Mouse (Mus musculus) layer of hippocampus, postnatal 25 days (tissue): ENCODE data around the gene Tfdp2. TPM values are rescaled to one million over a fixed set of nuclear protein-coding genes. Genes with fewer than 3 reads are reported as not detected.

ENCODE experiments used
- DNase-seq, 2 experiments: peaks; one replicate each; pipeline ENCODE4 v3.0.0; 2022; ENCODE audit warnings: mixed read lengths in 2 of 2, low spot score in 1 of 2; ENCODE audit errors: extremely low spot score in 1 of 2
- total RNA-seq, 2 experiments: library from RNA; stranded (reverse); gene quantifications; 2 replicates each; pipeline ENCODE4 v1.2.3; 2021

Tfdp2 gene
- total RNA-seq, 2 experiments from 2014 or later: 32.1 to 41.6 TPM

DNA sequence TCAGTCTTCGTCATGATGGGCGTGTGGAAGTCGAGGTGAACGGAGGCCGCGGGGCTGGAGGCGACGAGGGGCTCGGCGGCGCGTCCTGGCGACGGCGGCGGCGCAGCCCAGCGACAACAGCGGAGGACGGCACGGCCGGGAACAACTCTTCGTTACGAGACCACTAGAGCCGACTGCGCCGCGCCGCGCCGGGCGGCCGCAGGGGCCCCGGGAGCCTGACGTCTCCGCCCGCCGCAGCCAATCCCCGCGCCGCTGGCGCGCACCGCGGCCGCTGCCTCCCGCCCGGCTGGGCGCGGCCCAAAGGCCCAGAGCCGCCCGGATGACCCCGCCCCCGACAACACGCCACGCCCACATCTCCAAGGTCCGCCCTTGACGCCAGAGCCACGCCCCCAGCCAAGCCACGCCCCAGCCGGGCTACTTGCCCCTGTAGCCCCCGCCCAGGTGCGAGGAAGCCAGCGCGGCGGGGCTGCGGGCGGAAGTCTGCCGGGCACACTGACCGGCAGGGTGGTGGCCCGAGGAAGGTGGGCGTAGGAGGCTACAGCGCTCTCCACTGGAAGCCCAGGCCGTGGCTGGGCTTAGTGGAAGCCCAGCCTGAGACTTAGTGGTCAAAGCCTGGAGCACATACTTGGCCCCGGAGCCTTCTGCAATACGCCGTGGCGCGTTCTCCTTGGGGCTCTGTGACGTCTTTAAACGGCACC lies 168.2 kb downstream of the Tfdp2 start, which contains the start of gene Atp1b3:
Gene Atp1b3 (minus strand): TSS at position 302 of the 698 bp plus-strand sequence.
- peak; percentile 98 for DNase-seq

DNA sequence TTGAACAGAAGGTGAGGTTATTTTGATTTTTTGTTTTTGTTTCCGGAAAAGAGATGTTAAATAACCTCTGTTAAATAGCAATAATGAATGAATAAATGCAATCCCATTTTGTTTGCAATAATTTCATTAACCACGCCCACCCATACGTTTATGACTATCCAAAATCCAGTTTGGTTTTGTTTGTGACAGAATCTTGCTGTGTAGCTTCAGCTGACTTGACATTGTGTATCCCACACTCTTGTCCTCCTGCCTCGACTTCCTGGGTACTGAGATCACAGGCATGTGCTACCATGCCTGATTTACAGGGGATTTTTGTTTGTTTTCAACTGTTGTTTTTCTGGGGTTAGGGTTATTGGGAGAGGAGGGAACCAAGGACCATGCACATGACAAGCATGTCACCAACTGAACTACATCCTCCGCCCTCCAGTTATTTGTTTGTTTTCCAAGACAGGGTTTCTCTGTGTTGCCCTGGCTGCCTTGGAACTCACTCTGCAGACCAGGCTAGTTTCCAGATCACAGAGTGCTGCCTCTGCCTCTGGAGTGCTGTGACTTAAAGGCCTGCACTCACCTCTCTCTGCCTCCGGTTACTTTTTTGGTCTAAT lies 169.3 kb downstream of the Tfdp2 start:
- no peak for DNase-seq

DNA sequence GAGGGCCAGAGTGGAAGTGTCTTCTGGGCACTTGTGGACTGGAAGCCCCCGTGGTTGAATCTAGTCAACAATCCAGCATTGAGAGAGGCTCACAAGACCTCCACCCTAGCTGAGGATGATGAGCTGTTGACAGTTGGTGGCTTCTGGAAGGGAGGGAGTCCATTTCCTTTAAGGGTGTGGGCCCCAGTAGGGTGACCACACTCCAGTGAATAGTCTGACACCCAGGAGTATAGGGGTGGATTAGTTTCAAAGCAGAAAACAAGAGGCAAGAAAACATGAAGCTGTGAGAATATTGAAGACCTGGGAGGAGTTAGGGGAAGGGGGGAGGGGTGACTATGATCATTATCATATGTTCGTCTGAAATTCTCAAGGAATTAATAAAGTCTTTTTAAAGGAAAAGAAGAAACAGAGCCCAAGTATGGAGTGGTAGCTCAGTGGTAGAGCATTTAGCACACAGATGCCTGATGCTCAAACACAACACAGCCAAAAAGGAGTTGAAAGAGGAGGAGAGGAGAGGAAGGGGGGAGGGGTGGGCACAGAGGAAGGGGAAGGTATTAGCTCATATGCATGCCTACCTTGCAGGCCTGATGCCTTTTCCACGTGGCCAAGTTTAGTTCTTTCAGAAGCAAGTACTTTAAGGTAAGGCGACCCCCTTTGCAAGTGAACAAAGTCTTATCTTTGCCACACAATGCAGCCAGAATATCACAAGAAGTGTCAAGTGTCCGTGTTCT lies 173.7 kb downstream of the Tfdp2 start:
- DNase-seq: no peak

DNA sequence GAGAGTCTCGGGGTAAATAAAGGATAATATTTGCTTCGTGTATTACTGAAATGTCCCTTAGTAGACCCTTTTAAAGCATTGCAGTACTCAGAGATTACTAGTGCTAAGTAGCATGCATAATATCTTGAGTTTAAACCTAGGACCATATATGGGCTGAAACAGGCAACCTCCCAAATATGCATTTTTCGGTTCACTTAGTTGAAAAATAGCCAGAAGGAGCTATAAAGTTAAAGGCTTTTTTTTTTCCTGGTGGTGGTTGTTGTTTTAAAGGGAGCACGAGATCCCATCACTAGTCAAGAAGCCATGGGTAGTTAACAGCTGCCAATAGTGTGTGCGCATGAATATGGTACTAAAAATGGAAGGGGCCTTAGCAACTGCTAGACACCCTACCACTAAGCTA lies 175.0 kb downstream of the Tfdp2 start:
- DNase-seq: no peak

Other genes with a start within 250 kb of the Tfdp2 start
- 10 to 100 TPM; 24.0 to 28.5 TPM for gene Xrn1, start 241.5 kb upstream of the Tfdp2 start, total RNA-seq
- 1 to 10 TPM; 4.1 to 5.1 TPM for gene Gk5, start 76.9 kb upstream of the Tfdp2 start, total RNA-seq
- 10 to 100 TPM; 74.7 to 80.9 TPM for gene Atp1b3, start 168.2 kb downstream of the Tfdp2 start, total RNA-seq